Mouse (Mus musculus) stomach, postnatal 0 days (tissue): ENCODE data around the gene Crybg1.

ENCODE experiments used
- CTCF ChIP-seq: IDR thresholded peaks from 2 replicates; pipeline ENCODE4 v1.5.1; 2016; ENCODE audit warnings: antibody characterized with exemption, low read depth, mild to moderate bottlenecking, moderate library complexity
- EP300 ChIP-seq: optimal IDR thresholded peaks from 2 replicates; pipeline ENCODE3; 2016; ENCODE audit warnings: antibody characterized with exemption

GRCm38 (mm10) chr10:44116796-44117195 lies 31.9 kb downstream of the Crybg1 start:
- TF ChIP-seq CTCF (no peak), EP300 (no peak)
